Mouse (Mus musculus): ENCODE measurements around the gene Phf23. TPM values are rescaled to one million over a fixed set of nuclear protein-coding genes. Genes with fewer than 3 reads are reported as not detected.

Phf23 gene
- polyA plus RNA-seq, 1 experiment: 78.1 TPM

DNA sequence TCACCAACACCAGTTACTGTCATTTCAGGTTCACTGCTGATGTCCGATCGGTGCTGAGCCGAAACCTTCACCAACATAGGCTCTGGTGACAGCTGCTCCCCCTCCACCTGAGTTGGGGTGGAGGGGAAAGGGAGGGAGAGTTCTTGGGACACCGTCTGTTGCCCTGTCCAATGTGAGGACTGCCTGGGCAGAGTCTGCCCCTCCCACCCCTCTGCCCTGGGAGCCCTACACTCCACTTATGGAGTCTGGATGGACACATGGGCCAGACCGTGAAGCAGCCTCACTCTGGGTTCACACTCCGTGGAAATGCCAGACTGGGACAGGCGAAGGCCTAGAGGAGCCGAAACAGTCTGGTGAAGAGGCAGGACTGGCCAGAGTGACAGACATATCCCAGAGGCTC is 5.6 kb upstream of the Phf23 start:
- Histone ChIP-seq H3K4me1 (ENCODE audit: control insufficient read depth, insufficient read depth, low read length) (peaks cover 18% of the 10 kb centered on the region), H3K4me3 (ENCODE audit: insufficient read depth, low read length) (no peak overlapping the region), H3K27ac (ENCODE audit: insufficient read depth, low read depth, low read length) (peak overlapping the region; percentile 4; the same call in 1 of the 2 replicates)
- TF ChIP-seq POLR2A (IDR thresholded peaks at IDR 0.05; ENCODE audit: borderline replicate concordance, low read depth, low read length) (no peak), CTCF (IDR thresholded peaks at IDR 0.05; ENCODE audit: low read depth, low read length) (no peak)

DNA sequence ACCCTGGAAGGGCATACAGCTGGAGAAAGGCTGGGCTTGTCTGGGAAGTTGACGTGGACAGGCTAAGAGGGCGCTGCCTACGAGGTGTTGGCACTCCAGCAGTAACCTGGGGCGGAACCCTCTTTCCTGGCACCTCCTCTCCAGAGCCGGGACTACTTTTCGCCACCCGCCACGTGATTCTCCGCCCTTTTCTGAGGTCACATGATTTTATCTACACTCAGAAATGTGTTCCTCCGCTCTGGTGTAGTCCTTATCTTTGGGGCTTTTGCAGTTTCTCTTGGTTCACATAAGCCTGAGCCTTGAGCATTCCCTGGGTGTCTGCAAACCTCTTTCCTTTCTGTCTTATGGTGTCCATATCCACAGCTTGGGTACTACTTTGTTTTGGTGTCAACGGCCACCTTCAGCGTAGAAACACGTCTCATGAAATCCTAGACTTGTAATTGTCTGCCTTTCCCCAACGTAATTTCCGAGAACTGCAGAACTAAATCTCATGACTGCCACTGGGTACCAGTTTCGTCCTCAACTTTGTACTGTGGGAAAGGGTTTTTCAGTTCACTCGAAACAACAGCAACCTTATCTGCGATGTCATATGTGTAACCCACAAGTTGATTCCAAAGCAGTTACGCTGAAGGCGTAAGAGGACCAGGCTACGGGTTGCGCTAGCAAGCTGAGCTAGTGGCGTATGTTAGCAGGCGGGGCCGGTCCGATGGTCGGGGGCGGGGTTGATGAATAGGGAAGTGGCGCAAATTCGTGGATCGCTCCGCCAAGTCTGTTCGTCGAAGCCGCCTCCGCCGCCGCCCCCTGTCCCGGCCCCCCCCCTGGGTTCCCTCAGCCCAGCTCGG is 4.5 kb upstream of the Phf23 start, which contains the start of gene Gabarap:
TSS of gene Gabarap (plus strand) at position 294 of the 842 bp plus-strand sequence.
- peak within 1 kb of the TSS; percentile 88 for H3K4me3 ChIP-seq (ENCODE audit: insufficient read depth, low read length)
- peaks cover 18% of the 10 kb centered on the region for H3K4me1 ChIP-seq (ENCODE audit: control insufficient read depth, insufficient read depth, low read length)
- H3K27ac ChIP-seq (ENCODE audit: insufficient read depth, low read depth, low read length): peak within 1 kb of the TSS; percentile 94
- TF ChIP-seq POLR2A (IDR thresholded peaks at IDR 0.05; ENCODE audit: borderline replicate concordance, low read depth, low read length) (no peak), CTCF (IDR thresholded peaks at IDR 0.05; ENCODE audit: low read depth, low read length) (no peak)

DNA sequence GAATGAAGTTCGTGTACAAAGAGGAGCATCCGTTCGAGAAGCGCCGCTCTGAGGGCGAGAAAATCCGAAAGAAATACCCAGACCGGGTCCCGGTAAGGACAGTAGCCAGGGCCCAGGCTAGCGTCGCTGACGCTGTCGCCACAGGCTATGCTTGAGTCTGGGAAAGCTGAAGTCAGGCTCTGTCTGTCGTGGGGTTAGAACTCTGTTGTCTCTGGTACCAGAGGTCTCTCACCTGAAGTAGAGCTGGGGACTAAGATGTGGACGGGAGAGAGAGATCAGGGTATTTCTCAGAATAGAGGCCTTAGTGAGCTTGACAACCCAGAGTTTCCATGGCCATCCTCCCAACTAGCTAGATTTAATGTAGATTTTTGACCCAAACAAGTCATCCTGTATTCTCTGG is 3.9 kb upstream of the Phf23 start:
- peak overlapping the region; percentile 84 for H3K27ac ChIP-seq (ENCODE audit: insufficient read depth, low read depth, low read length)

DNA sequence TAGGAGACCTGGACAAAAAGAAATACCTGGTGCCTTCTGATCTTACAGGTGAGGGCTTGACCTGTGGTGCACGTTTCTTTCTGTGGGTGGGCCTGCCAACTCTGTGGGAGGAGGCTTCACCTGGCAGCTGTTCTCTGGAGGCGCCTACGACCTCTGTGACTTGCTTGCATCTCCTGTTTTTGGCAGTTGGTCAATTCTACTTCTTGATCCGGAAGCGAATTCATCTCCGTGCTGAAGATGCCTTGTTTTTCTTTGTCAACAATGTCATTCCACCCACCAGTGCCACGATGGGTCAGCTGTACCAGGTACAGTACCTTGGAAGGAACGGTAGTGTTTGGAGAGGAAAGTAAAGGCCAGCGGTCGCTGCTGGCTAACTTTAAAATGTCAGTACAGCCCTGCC is 3.2 kb upstream of the Phf23 start:
- Histone ChIP-seq H3K4me3 (ENCODE audit: insufficient read depth, low read length) (peak overlapping the region; percentile 59), H3K4me1 (ENCODE audit: control insufficient read depth, insufficient read depth, low read length) (peaks cover 18% of the 10 kb centered on the region), H3K27ac (ENCODE audit: insufficient read depth, low read depth, low read length) (no peak overlapping the region)
- no peak for TF ChIP-seq CTCF (IDR thresholded peaks at IDR 0.05; ENCODE audit: low read depth, low read length)
- no peak for TF ChIP-seq POLR2A (IDR thresholded peaks at IDR 0.05; ENCODE audit: borderline replicate concordance, low read depth, low read length)

More for the DNA sequence above, 3.9 kb upstream of the Phf23 start:
- Histone ChIP-seq H3K4me1 (ENCODE audit: control insufficient read depth, insufficient read depth, low read length) (peaks cover 18% of the 10 kb centered on the region), H3K4me3 (ENCODE audit: insufficient read depth, low read length) (peak overlapping the region; percentile 88)
- TF ChIP-seq POLR2A (IDR thresholded peaks at IDR 0.05; ENCODE audit: borderline replicate concordance, low read depth, low read length) (no peak), CTCF (IDR thresholded peaks at IDR 0.05; ENCODE audit: low read depth, low read length) (no peak)

DNA sequence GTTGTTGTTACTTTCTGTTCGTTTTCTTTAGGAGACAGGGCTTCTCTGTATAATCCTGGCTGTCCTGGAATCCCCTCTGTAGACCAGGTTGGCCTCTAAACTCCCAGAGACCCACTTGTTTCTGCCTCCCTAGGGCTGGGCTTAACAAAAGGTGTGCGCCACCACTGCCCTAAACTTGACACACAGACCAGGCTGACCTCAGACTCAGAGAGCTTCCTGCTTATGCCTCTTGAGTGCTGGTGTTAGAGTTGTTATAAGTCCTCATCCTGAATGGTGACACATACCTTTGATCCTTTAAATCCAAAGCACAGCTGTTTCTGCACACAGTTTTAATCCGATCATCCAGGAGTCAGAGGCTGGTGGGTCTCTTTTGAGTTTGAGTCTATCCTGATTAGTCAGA is 2.6 kb upstream of the Phf23 start:
- Histone ChIP-seq H3K4me3 (ENCODE audit: insufficient read depth, low read length) (peak overlapping the region; percentile 59), H3K4me1 (ENCODE audit: control insufficient read depth, insufficient read depth, low read length) (peaks cover 18% of the 10 kb centered on the region), H3K27ac (ENCODE audit: insufficient read depth, low read depth, low read length) (no peak overlapping the region)
- TF ChIP-seq POLR2A (IDR thresholded peaks at IDR 0.05; ENCODE audit: borderline replicate concordance, low read depth, low read length) (no peak), CTCF (IDR thresholded peaks at IDR 0.05; ENCODE audit: low read depth, low read length) (no peak)

DNA sequence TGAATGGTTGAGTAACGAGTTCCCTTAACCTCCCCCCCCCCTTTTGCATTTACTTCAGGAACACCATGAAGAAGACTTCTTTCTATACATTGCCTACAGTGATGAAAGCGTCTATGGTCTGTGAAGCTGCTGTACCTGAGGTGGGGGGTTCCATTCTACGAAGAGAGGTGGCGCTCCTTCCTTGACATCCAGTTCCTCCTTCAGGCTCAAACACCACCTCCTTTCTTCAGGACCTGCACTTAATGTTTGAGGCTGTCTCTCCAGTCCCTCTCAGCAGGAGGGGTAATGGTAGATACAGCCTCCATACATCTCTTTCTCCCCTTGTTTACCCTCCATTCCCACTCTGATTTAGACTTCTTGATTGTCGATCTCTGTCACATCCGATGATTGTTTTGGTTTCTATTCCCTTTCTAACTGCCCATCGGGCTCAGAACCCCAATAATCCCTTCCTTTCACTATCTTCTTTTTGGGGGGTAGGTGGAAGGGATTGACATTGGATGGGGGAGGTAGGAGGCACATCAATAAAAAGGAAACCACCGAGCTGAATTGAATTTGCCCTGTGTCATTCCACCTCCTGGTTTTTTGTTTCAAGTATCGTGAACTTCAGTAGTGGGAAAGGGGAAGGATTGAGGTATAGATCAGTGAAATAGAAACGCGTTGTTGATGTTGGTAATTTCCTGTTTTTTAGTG is 1.0 kb upstream of the Phf23 start:
- H3K27ac ChIP-seq (ENCODE audit: insufficient read depth, low read depth, low read length): 0 out of 2 replicates have a peak overlapping the region, but pooled peaks have one; percentile 8
- no peak for TF ChIP-seq CTCF (IDR thresholded peaks at IDR 0.05; ENCODE audit: low read depth, low read length)
- TF ChIP-seq POLR2A (IDR thresholded peaks at IDR 0.05; ENCODE audit: borderline replicate concordance, low read depth, low read length): no peak
- peaks cover 30% of the 10 kb centered on the region for H3K4me1 ChIP-seq (ENCODE audit: control insufficient read depth, insufficient read depth, low read length)
- peak overlapping the region; percentile 9; the same call in 1 of the 2 replicates for H3K4me3 ChIP-seq (ENCODE audit: insufficient read depth, low read length)

DNA sequence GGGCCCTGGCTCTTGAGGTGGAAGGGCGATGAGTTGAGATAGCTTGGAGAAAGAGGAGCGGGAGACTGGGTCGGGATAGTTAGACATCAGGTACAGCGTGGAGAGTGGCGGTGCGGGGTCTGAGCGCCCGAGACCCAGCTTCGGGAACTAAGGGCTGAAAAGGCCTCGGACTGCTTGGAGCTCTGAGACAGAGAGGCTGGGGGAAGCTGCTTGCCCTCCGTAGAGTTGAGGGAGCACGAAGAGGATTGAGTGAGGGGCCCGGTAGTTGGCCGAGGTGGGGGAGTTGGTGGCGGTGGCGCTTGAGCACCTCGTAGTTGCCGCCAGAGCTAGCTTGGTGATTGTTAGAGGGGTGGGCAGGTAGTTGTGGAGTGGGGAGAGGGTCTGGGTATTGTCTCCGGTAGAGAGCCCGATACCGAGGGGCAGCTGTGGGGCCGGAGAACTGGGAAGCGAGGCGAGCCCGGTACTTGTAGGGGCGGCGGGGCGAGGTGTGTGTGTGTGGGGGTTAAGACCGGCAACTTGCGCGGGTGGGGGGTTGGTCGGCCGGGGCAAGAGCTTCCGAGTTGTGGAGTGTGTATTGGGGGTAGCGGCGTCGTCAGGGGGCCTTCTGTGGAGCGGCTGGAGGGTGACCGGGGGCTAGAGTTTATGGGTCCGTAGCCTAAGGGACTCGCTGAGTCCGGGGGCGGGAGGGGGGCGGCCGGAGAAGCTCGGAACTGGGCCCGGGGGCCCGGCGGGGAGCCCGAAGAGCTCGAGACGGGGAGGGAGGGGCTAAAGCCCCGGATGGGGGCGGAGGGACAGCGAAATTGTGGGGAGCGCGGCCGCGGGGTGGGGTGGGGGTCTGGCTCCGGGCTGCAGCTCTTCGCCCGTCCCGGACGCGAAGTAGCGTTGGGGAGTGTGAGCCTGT is 834 bp downstream of the Phf23 start:
- Histone ChIP-seq H3K4me3 (ENCODE audit: insufficient read depth, low read length) (peak overlapping the region; percentile 92), H3K27ac (ENCODE audit: insufficient read depth, low read depth, low read length) (peak overlapping the region; percentile 93), H3K4me1 (ENCODE audit: control insufficient read depth, insufficient read depth, low read length) (peaks cover 33% of the 10 kb centered on the region)
- TF ChIP-seq POLR2A (IDR thresholded peaks at IDR 0.05; ENCODE audit: borderline replicate concordance, low read depth, low read length): no peak
- TF ChIP-seq CTCF (IDR thresholded peaks at IDR 0.05; ENCODE audit: low read depth, low read length): no peak

DNA sequence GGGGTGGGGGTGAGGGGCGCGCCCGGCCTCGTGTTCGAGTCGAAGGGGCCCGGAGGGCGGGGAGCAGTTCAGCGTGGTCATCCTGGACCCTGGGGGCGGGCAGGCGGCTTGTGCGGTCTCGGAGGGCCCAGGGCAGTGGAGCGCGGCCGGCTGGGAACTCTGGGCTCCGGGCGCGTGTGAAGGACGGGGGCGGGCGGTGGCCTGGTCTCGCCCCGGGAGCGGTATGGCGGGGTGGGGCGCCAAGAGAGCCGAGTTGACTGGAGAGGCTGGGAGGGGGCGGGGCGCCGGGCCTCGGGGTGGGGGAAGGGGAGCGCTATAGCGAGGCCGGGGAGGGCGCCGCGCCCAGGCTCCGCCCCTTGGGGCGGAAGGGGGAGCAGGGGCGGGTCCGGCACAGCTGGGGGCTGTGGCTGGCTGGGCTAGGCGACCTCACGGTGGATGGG is 1.5 kb downstream of the Phf23 start:
- TF ChIP-seq POLR2A (IDR thresholded peaks at IDR 0.05; ENCODE audit: borderline replicate concordance, low read depth, low read length): no peak
- no peak for TF ChIP-seq CTCF (IDR thresholded peaks at IDR 0.05; ENCODE audit: low read depth, low read length)
- Histone ChIP-seq H3K4me1 (ENCODE audit: control insufficient read depth, insufficient read depth, low read length) (peaks cover 33% of the 10 kb centered on the region), H3K4me3 (ENCODE audit: insufficient read depth, low read length) (peak overlapping the region; percentile 92), H3K27ac (ENCODE audit: insufficient read depth, low read depth, low read length) (peak overlapping the region; percentile 93)

All from bone marrow macrophage, adult 2 months (primary cell).